Mouse (Mus musculus): Measurements from ENCODE around the gene B4galnt3.

Gene B4galnt3

GRCm38 (mm10) chr6:120188376-120189235 lies 105.8 kb downstream of the B4galnt3 start:
- CTCF ChIA-PET, result interaction anchor here (0.6 to 1.5 kb wide), 2 partner anchors 8 to 107 kb away, joined by 3 to 4 read pairs; no protein-coding TSS in a partner anchor

DNA sequence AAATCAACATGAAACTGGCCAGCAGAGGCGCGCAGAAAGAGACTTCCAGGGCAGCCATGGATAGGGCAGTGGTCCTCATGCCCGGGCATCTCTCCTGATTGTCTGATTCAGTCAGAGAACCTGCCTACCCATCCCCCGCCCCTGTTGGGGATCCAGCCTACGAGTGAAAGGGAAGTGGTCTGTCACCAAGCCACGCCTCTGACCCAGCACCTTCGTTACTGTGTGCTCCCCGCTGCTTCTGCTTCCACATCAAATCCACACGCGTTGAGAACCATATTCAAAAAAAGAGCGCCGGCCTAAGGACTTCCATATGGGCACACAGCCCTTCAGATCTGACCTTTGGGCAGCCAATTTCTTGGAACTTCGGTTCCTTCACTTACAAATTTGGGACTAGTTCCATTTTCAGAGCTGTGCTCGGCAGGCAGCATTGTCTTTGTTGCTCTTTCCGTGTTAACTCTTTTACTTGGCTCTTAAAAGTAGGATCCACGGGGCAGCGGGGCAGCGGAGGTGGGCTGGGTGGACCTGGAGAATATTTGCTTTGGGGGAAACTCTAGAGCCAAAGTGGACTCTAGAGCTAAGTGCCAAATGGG lies 106.7 kb downstream of the B4galnt3 start:
- CTCF ChIA-PET, result interaction anchor here (0.7 kb wide), 2 partner anchors 368 to 438 kb away, joined by 12 to 18 read pairs; no protein-coding TSS in a partner anchor

GRCm38 (mm10) chr6:120186594-120186993 lies 107.8 kb downstream of the B4galnt3 start:
- CTCF ChIA-PET, result interaction anchor here (0.7 kb wide), 1 partner anchor 439 kb away, joined by 12 read pairs; no protein-coding TSS in a partner anchor

- CTCF ChIA-PET, result interaction anchor here (0.8 to 1.2 kb wide), 2 partner anchors 150 to 177 kb away, joined by 3 to 4 read pairs; no protein-coding TSS in a partner anchor
Measured at GRCm38 (mm10) chr6:120185756-120186155, 108.6 kb downstream of the B4galnt3 start.

- CTCF ChIA-PET, result interaction anchor here (0.8 to 1.2 kb wide), 2 partner anchors 149 to 176 kb away, joined by 3 to 4 read pairs; no protein-coding TSS in a partner anchor
Measured at GRCm38 (mm10) chr6:120185012-120185730, 109.2 kb downstream of the B4galnt3 start.

DNA sequence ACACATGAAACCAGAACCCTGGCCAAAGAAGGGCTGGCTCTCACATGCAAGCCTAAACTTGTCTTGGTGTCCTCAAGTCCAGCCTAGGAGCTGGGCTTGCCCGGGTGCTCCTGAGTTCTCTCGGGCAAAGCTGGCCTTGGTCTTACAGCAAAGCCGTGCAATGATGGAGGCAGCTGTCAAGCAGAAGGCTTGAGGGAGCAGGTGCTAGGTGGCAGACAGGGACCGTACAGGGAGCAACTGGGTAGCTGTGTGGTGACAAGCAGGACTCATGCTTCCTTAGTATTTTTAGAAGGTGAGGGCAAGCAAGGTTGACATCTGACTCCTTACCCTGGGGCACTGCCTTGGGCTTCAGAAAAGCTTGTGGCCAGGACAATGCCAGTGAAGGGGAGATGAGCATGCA lies 110.6 kb downstream of the B4galnt3 start:
- CTCF ChIA-PET, result interaction anchor here (0.8 kb wide), 1 partner anchor 69 kb away, joined by 3 read pairs; no protein-coding TSS in a partner anchor

DNA sequence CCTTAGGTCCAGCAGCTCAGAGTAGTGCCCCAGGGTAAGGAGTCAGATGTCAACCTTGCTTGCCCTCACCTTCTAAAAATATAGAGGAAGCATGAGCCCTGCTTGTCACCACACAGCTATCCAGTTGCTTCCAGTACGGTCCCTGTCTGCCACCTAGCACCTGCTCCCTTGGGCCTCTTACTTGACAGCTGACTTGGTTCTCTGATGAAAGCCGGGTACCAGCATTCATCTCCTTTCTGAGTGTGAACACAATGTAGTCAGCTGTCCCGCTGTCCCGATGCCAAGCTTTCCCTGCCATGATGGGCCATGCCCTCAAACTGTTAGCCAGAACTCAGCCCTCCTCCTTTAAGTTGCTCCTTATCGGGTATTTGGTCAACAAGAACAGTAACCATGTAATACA lies 112.2 kb downstream of the B4galnt3 start:
- CTCF ChIA-PET, result interaction anchor here (0.6 kb wide), 1 partner anchor 11 kb away, joined by 6 read pairs; no protein-coding TSS in a partner anchor

DNA sequence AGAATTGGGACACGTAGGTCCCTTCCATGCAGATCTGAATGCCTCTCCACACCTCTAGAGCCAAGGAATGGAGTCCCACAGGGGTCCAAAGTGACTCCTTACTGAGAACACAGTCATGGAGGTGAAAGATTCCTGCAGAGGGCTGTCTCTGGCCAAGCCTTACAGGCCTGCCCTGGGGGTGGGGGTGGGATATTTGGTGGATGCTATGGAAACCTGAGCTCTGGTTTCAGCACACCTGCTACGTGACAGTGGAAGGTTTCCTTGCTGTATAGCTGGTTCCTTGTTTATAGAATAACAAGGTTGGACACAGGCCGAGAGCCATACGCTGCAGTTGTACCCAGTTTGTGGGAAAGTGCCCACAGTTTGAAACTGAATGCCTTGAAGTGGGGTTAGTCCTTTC lies 113.9 kb downstream of the B4galnt3 start:
- CTCF ChIA-PET, result interaction anchor here (1.3 kb wide), 1 partner anchor 9 kb away, joined by 4 read pairs; no protein-coding TSS in a partner anchor

DNA sequence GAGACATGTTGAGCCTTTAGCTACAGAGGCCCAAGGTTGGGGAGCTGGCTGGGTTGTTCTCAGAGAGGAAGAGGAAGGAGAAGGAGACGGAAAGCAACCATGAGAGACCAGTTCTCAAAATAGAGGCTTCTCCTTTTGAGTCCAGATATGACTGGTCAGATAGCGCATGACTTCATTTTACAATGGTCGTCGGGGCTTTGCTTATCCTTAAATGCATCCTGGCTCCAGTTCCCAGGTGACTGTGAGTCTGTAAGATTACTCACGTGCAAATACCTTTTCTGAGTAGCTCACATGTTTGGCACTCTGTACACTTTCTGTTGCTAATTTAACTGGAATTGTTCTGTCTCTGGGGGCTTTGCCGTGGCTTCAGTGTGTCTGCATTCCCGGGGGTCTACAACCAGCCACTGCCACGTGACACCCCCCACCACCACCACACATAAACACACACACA lies 114.6 kb downstream of the B4galnt3 start:
- CTCF ChIA-PET, result interaction anchor here (0.6 kb wide), 1 partner anchor 143 kb away, joined by 3 read pairs; no protein-coding TSS in a partner anchor

DNA sequence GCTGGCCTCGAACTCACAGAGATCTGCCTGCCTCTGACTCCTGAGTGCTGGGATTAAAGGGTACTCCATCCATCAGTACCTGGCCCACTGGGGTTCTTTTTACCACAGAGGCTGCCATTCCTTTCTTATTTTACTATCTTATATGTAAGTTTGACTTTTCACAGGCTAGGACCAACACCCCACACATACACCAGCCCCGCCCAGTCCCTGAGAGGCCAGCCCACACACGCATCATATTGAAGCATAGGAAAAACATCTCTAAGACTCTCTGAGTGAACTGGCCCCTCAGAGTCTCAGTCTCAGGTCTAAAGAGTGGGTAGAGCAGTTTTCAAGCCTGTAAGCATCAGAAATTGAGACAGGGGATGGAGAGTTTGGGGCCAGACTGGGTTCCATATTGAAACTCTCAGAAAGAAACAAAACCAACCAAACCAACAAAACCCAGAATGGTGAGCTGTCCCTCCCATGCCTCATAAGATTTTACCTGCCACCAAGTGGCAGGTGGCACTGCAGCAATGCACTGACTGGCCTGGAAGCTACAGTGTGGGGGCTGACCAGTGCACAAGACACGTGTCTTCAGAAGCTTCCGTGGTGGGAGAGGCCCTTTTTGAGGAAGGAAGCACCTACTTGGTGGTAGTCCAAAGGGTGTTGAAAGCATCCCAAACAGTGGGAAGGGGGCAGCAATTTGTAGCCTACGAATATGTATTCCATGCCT lies 115.2 kb downstream of the B4galnt3 start:
- CTCF ChIA-PET, result interaction anchor here (0.5 to 0.6 kb wide), 2 partner anchors 27 to 143 kb away, joined by 3 to 4 read pairs; no protein-coding TSS in a partner anchor

DNA sequence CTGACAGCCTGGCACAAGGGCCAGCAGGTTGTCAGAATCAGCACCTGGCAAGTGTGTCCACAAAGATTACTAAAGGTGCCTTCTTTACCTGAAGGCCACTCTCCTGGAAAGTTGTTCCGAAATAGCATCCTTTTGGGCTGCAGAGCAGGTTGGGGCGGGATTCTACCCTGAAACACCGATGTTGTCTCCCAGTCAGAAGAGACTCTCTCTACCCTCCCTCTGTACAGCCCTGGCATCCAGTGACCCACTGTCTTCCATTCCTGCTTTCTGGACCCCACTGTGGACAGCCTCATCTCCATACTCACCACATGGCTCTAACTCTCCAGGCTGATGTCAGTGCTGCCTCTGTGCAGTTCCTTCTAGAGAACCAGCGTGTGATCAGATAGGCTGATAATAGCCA lies 118.7 kb downstream of the B4galnt3 start:
- CTCF ChIA-PET, result no interaction called here

DNA sequence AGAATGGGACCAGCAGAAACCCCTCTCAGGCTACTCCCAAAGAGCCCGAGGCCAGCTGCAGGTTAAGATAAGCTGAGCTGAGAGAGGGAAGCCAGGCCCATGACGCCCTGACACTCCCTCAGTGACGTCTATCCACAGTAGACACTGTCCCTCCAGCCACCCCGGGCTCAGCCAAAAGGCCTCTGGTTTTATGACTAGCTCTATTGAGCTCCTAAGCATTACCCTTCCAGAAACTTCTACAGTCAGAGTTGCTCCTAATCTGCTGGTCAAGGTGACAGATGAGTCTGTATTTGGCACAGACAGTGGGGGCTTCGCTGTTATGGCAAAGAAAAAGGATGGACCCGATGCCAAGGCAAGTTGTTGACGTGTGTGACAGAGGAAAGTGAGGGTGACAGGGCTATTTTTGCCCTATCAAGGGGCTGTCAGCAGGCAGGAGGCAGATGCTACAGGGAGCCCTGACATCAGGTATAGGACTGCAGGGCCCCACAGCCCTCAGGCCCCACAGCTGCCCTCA lies 119.7 kb downstream of the B4galnt3 start:
- CTCF ChIA-PET, result interaction anchor here (0.6 kb wide), 1 partner anchor 12 kb away, joined by 3 read pairs; no protein-coding TSS in a partner anchor

DNA sequence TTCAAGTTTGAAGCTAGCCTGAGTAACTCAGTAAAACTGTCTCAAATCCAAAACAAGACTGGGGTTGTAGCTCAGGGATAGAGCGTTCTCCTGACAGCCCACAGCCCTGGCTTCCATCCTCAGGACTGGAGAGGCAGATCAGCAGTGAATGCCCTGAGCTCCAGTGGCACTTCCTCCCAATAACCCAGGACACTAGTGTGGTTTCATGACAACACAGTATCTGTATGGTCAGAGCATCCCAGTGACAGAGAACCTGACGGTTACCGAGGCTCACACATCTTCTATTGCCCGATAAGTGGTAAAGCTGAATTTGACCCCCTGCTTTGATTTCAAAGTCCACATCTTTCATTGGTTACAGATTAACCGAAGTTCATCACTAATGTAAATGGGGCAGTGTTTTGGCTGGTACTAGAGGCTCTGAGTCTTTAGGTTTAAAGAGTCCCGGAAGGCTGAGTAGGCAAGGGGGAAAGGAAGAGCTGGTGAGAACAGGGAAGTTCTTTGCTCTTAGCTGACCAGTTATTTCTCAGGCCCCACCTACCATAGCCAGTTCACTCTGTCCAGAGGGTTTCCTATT lies 120.2 kb downstream of the B4galnt3 start:
- CTCF ChIA-PET, result interaction anchor here (0.6 to 0.8 kb wide), 2 partner anchors 9 to 11 kb away, joined by 3 to 5 read pairs; no protein-coding TSS in a partner anchor

DNA sequence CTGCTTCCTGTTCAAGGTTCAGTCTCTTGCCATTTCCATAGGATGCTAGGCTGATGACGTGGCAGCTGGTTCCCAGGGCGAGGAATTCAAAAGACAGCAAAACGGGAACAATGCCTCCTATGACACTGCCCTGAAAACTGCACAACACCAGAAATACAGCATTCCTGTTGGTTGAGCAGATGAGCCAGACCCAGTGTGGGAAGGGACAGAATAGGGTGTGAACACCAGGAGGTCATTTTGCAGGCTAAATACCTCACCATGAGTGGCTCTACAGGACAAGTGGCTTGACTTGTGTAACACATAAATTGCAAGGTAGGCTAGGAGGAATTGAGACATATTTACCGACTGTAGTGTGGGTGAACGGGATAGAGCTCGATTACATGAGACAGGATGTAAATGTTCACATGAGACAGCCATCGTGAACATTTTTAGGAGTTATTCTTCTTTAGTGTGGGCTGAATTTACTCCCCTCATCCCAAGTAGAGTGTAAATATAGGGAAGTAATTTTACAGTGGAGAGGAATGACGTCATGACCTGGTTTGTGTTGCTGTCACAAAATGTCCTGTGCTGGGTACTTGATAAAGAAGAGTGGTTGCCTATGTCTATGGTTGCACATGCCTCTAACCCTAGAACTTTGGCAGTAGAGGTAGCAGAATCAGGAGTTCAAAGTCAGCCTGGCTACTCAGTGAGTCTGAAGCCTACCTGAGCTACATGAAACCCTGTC lies 121.9 kb downstream of the B4galnt3 start:
- CTCF ChIA-PET, result no interaction called here

DNA sequence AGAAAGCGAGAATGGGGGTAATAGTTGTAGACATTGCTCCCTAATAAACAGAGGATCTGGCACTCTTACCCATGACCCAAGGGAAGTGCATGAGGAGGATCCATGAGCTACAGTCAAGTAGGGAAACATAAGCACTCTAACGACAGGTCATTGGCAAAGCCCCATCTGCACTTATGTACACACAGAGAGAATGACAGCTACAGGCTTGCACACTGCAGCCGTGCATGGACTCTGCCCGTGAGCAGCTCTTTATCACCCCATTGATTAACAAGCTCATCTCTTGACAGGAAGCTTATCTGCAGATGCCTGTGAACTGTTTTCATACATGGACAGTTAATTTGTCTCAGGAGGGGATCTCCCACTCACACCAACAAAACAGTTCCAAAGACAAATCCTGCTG lies 126.8 kb downstream of the B4galnt3 start:
- CTCF ChIA-PET, result interaction anchor here (0.5 kb wide), 1 partner anchor 125 kb away, joined by 3 read pairs; no protein-coding TSS in a partner anchor

GRCm38 (mm10) chr6:120164765-120165164 lies 129.6 kb downstream of the B4galnt3 start:
- CTCF ChIA-PET, result interaction anchor here (1.2 kb wide), 1 partner anchor 9 kb away, joined by 5 read pairs; no protein-coding TSS in a partner anchor

DNA sequence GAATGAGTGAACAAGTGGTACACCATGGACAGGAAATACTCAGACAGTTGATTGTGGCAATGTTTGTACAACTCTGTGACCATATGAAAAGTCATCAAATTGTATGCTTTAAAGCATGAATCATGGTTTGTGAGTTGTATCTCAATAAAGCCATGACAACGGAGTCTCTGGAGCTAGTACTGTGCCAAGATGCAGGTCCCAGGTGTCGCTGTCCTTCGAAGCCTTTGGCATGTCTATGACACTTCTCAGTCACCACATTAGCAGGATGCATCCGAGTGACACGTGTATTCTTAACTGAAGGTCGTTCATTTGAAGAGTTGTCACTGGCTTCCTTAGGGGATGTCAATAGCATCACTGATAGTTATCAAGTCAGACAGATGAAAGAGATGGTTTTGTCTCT lies 131.4 kb downstream of the B4galnt3 start:
- CTCF ChIA-PET, result interaction anchor here (0.7 kb wide), 2 partner anchors 11 to 103 kb away, joined by 3 to 5 read pairs; no protein-coding TSS in a partner anchor

- CTCF ChIA-PET, result interaction anchor here (0.7 to 1.0 kb wide), 2 partner anchors 19 to 39 kb away, joined by 3 to 7 read pairs; no protein-coding TSS in a partner anchor
Measured at GRCm38 (mm10) chr6:120159133-120159901, 135.0 kb downstream of the B4galnt3 start.
